Mouse (Mus musculus): ENCODE measurements at regions not wholly inside any gene's neighbourhood (a gene's known extent, or its start where the extent isn't known, plus 50 kb on each side); places are given as distances from the start of the nearest gene placed in this dataset.
"Not testable (repeated sequence)": the region's sequence is repeated elsewhere in the genome, so short reads cannot be mapped to it uniquely, and the experiment has no call there.

DNA sequence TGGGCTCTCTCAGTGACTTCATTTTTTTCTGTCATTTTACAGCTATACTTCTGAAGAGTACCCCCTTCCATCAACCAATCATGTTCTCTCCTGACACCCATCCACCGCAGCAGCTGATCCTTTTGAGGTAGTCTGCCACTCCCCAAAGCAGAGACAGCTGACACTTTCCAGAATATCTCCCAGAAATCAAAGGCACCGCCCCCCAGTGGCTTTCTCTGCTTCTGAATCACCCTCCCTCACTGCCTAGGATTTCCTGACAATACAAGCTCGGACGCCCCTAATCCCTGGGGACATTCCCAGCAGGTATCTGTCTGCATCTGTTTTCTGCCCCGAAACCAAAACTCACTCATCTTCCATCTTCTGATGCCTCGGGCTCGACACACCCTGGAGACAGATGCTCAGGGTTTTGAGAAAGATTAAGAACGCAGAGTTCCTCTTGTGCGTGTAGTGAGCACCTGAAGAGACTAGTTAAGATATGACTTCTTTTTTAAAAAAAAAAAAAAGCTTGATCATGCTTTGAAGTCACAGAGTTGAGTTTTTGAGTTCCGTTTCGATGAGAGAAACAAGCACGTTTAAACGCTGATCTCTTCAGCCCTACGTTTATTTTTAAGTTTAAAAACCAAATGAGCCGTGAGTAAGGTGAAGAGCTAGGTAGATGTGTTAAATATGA, 292.8 kb downstream of the Gadd45g start:
- WGBS: 28% methylated on average over 15 of the region's 15 CpGs

DNA sequence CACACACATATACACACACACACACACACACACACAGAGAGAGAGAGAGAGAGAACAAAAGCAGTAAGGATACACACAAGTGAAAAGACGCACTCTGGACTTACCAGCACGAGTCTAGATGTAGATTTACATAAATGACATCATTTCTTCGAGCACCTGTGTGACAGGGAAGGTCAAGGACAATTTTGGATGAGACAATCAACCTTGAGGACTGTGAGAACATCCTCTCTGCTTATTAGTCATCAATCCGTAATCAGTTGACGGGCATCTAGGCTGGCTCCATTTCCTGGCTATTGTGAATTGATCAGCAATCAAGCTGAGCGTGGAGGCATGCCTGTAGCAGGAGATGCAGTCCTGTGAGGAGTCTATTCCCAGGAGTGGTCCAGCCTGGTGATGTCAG, 293.7 kb downstream of the Gadd45g start:
- WGBS: 72% methylated on average over 6 of the region's 6 CpGs
- H3K9ac ChIP-seq (ENCODE audit: low read depth, low read length): no peak overlapping the region
- no peaks in the 10 kb centered on the region for H3K27me3 ChIP-seq (replicated peaks; ENCODE audit: control insufficient read depth, insufficient read depth, low read length)
- H3K27ac ChIP-seq (replicated peaks; ENCODE audit: low read depth, low read length): no peak overlapping the region
- DNase-seq (ENCODE audit: low spot score): no peak
- H3K4me2 ChIP-seq (ENCODE audit: low read depth, low read length): no peak overlapping the region
- peaks cover 5% of the 10 kb centered on the region; the same call in 1 of the 2 replicates for H3K9me3 ChIP-seq (ENCODE audit: control insufficient read depth, low read length)
- no peaks in the 10 kb centered on the region for H3K4me1 ChIP-seq (ENCODE audit: control insufficient read depth, insufficient read depth, low read length)
- no peak for ATAC-seq (ENCODE audit: low read depth)
- H3K4me3 ChIP-seq (ENCODE audit: low read depth, low read length): no peak overlapping the region
- no peaks in the 10 kb centered on the region for H3K36me3 ChIP-seq (ENCODE audit: control insufficient read depth, insufficient read depth, low read length)

More for the DNA sequence above, 292.8 kb downstream of the Gadd45g start:
- no peaks in the 10 kb centered on the region for H3K36me3 ChIP-seq (ENCODE audit: control insufficient read depth, insufficient read depth, low read length)
- H3K4me1 ChIP-seq (ENCODE audit: control insufficient read depth, insufficient read depth, low read length): no peaks in the 10 kb centered on the region
- ATAC-seq (ENCODE audit: low read depth) (peak; percentile 67), DNase-seq (ENCODE audit: low spot score) (peak; percentile 78)
- no peak overlapping the region for H3K9ac ChIP-seq (ENCODE audit: low read depth, low read length)
- H3K27me3 ChIP-seq (replicated peaks; ENCODE audit: control insufficient read depth, insufficient read depth, low read length): no peaks in the 10 kb centered on the region
- H3K27ac ChIP-seq (replicated peaks; ENCODE audit: low read depth, low read length): peak overlapping the region; percentile 39
- H3K4me2 ChIP-seq (ENCODE audit: low read depth, low read length): no peak overlapping the region
- no peaks in the 10 kb centered on the region for H3K9me3 ChIP-seq (ENCODE audit: control insufficient read depth, low read length)
- H3K4me3 ChIP-seq (ENCODE audit: low read depth, low read length): no peak overlapping the region

DNA sequence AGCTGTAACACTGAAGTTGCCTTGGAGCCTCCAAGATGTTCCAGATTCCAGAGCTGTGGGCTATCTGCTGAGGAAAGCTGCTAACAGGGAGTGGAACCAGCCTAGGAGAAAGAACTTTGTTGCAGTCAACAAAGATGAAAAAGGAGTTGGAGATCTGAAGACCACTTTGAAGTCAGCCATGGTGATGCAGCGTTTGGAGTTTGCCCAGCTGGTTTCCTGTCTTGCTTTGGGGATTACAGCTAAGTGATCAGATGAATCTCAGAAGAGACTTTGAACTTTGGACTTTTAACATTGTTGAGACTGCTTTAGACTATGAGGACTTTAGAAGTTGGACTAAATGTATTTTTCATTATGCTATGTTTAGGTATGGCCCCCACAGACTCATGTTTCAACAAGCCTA, 297.6 kb downstream of the Gadd45g start:
- WGBS: 74% methylated on average over 1 of the region's 1 CpGs
- H3K27ac ChIP-seq (replicated peaks; ENCODE audit: low read depth, low read length); H3K4me1 ChIP-seq (ENCODE audit: control insufficient read depth, insufficient read depth, low read length); H3K4me3 ChIP-seq (ENCODE audit: low read depth, low read length); H3K9ac ChIP-seq (ENCODE audit: low read depth, low read length); DNase-seq (ENCODE audit: low spot score); H3K4me2 ChIP-seq (ENCODE audit: low read depth, low read length); H3K27me3 ChIP-seq (replicated peaks; ENCODE audit: control insufficient read depth, insufficient read depth, low read length); ATAC-seq (ENCODE audit: low read depth); H3K36me3 ChIP-seq (ENCODE audit: control insufficient read depth, insufficient read depth, low read length); H3K9me3 ChIP-seq (ENCODE audit: control insufficient read depth, low read length): not testable (repeated sequence)

DNA sequence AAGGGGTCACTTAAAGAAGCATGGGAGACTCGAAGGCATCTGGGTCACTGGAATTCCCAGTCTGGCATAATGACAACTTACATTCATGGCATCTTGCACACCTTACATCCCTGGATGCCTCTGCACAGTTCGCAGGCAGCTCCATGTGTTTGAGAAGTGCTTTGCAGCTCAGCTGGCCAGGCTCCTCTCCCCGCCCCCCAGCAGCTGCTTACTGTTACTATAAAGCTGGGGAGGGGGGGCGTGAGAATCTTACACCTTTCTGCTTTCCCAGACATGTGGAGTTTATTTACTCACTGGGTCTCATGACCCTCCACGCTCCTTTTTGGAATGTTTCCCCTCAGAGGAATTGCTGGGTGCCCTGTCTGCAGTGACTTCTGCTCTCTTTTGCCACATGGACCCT, 299.4 kb downstream of the Gadd45g start:
- no peaks in the 10 kb centered on the region for H3K36me3 ChIP-seq (ENCODE audit: control insufficient read depth, insufficient read depth, low read length)
- H3K27me3 ChIP-seq (replicated peaks; ENCODE audit: control insufficient read depth, insufficient read depth, low read length): no peaks in the 10 kb centered on the region
- ATAC-seq (ENCODE audit: low read depth) (no peak), DNase-seq (ENCODE audit: low spot score) (no peak)
- 66% methylated on average over 4 of the region's 5 CpGs for WGBS
- H3K9me3 ChIP-seq (ENCODE audit: control insufficient read depth, low read length): peaks cover 13% of the 10 kb centered on the region; the same call in 1 of the 2 replicates
- H3K27ac ChIP-seq (replicated peaks; ENCODE audit: low read depth, low read length): no peak overlapping the region
- H3K4me2 ChIP-seq (ENCODE audit: low read depth, low read length): no peak overlapping the region
- H3K4me3 ChIP-seq (ENCODE audit: low read depth, low read length): no peak overlapping the region
- H3K9ac ChIP-seq (ENCODE audit: low read depth, low read length): no peak overlapping the region
- no peaks in the 10 kb centered on the region for H3K4me1 ChIP-seq (ENCODE audit: control insufficient read depth, insufficient read depth, low read length)

DNA sequence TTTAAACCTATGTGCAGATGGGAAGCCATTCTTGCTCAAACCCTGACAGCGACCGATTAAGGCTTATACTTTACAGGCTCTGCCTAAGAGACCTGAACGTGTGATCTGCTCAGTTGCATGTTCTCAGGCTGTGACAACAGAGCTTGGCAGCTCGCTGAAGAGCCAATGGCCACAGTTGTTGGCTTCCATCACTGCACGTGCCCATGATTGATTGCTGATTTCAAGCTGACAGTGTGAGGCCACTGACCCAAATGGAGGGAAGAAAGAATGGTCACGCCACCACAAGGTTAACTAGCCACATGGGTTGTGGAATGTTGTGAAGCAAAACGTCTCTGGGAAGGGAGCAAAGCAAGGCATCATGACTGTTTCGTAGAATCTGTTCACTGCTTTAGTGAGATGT, 303.8 kb downstream of the Gadd45g start:
- DNase-seq (ENCODE audit: low spot score): no peak
- no peak for ATAC-seq (ENCODE audit: low read depth)
- H3K27me3 ChIP-seq (replicated peaks; ENCODE audit: control insufficient read depth, insufficient read depth, low read length): no peaks in the 10 kb centered on the region
- no peak overlapping the region for H3K9ac ChIP-seq (ENCODE audit: low read depth, low read length)
- H3K4me2 ChIP-seq (ENCODE audit: low read depth, low read length): no peak overlapping the region
- H3K36me3 ChIP-seq (ENCODE audit: control insufficient read depth, insufficient read depth, low read length): no peaks in the 10 kb centered on the region
- peaks cover 8% of the 10 kb centered on the region; the same call in 1 of the 2 replicates for H3K9me3 ChIP-seq (ENCODE audit: control insufficient read depth, low read length)
- peaks cover 25% of the 10 kb centered on the region for H3K4me1 ChIP-seq (ENCODE audit: control insufficient read depth, insufficient read depth, low read length)
- no peak overlapping the region for H3K4me3 ChIP-seq (ENCODE audit: low read depth, low read length)
- H3K27ac ChIP-seq (replicated peaks; ENCODE audit: low read depth, low read length): no peak overlapping the region
- WGBS: 85% methylated on average over 8 of the region's 8 CpGs

DNA sequence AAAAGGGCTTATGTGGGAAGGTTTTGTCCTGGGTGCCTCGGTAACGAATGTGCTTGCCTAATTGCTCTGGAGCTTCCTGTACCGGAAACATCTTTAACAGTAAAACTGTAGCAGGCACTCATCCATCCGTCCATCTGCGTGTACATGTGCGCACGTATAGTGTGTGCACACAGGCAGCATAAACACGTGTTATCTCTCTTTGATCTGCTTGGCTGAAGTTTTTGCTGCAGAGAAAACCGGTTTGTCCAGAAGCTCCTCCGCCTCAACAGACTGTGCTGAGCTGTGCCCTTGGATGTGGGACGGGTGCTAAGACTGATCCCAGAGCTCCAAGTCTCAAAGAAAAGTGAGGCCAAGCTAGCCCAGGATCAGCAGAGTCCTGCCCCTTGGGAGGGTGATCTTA, 305.3 kb downstream of the Gadd45g start:
- Histone ChIP-seq H3K36me3 (ENCODE audit: control insufficient read depth, insufficient read depth, low read length) (no peaks in the 10 kb centered on the region), H3K9me3 (ENCODE audit: control insufficient read depth, low read length) (0 out of 2 replicates have a peak, but pooled peaks cover 4% of the 10 kb centered on the region), H3K4me1 (ENCODE audit: control insufficient read depth, insufficient read depth, low read length) (peaks cover 31% of the 10 kb centered on the region), H3K27ac (replicated peaks; ENCODE audit: low read depth, low read length) (0 out of 2 replicates have a peak overlapping the region, but pooled peaks have one; percentile 28), H3K4me3 (ENCODE audit: low read depth, low read length) (no peak overlapping the region), H3K4me2 (ENCODE audit: low read depth, low read length) (no peak overlapping the region), H3K9ac (ENCODE audit: low read depth, low read length) (no peak overlapping the region), H3K27me3 (replicated peaks; ENCODE audit: control insufficient read depth, insufficient read depth, low read length) (no peaks in the 10 kb centered on the region)
- DNase-seq (ENCODE audit: low spot score): peak; percentile 83
- WGBS: 63% methylated on average over 11 of the region's 11 CpGs
- ATAC-seq (ENCODE audit: low read depth): peak; percentile 83

DNA sequence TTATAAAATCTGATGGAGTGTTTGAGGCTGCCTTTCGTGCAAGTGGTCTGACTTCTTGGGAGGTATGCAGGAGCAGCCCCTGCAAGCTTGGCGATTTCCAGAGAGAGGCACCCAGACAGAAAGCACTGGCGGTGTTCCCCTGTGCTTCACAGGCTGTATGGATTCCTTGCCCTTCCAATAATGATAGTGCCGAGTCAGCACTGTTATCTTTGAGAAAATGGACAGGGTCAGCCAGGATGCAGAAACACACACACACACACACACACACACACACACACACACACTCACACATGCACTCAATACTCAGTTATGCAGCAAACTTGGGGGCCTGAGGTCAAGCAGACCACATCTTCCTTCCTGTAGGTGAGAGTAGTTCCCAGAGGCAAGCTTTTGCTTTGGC, 305.7 kb downstream of the Gadd45g start:
- peak; percentile 34; the same call in 1 of the 2 replicates for ATAC-seq (ENCODE audit: low read depth)
- WGBS: 42% methylated on average over 4 of the region's 4 CpGs
- DNase-seq (ENCODE audit: low spot score): no peak
- peaks cover 31% of the 10 kb centered on the region for H3K4me1 ChIP-seq (ENCODE audit: control insufficient read depth, insufficient read depth, low read length)
- H3K4me2 ChIP-seq (ENCODE audit: low read depth, low read length): no peak overlapping the region
- H3K27ac ChIP-seq (replicated peaks; ENCODE audit: low read depth, low read length): 0 out of 2 replicates have a peak overlapping the region, but pooled peaks have one; percentile 28
- H3K36me3 ChIP-seq (ENCODE audit: control insufficient read depth, insufficient read depth, low read length): no peaks in the 10 kb centered on the region
- H3K27me3 ChIP-seq (replicated peaks; ENCODE audit: control insufficient read depth, insufficient read depth, low read length): no peaks in the 10 kb centered on the region
- H3K9me3 ChIP-seq (ENCODE audit: control insufficient read depth, low read length): 0 out of 2 replicates have a peak, but pooled peaks cover 4% of the 10 kb centered on the region
- no peak overlapping the region for H3K9ac ChIP-seq (ENCODE audit: low read depth, low read length)
- no peak overlapping the region for H3K4me3 ChIP-seq (ENCODE audit: low read depth, low read length)

DNA sequence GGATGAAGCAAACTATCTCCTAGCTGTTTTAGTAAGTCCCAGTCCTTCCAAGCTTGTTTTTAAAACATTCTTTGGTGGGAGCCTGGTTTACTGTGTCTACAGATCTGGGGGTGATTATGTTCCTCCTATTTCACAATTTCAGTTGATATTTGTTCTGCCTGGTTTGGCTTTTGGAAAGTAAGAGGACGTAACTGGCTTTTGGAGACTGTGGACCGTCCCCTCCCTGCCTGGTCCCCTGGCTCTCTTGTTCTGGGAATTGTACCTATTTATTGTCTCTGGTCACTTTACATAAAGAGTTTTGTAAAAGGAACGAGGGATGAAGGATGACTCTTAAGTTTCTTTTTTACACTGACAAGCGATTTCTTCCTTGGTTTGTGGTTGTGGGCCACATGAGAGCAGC, 306.6 kb downstream of the Gadd45g start:
- ATAC-seq (ENCODE audit: low read depth): no peak
- Histone ChIP-seq H3K4me2 (ENCODE audit: low read depth, low read length) (no peak overlapping the region), H3K4me1 (ENCODE audit: control insufficient read depth, insufficient read depth, low read length) (peaks cover 31% of the 10 kb centered on the region), H3K9me3 (ENCODE audit: control insufficient read depth, low read length) (0 out of 2 replicates have a peak, but pooled peaks cover 4% of the 10 kb centered on the region), H3K9ac (ENCODE audit: low read depth, low read length) (no peak overlapping the region), H3K36me3 (ENCODE audit: control insufficient read depth, insufficient read depth, low read length) (no peaks in the 10 kb centered on the region), H3K27me3 (replicated peaks; ENCODE audit: control insufficient read depth, insufficient read depth, low read length) (no peaks in the 10 kb centered on the region), H3K4me3 (ENCODE audit: low read depth, low read length) (no peak overlapping the region), H3K27ac (replicated peaks; ENCODE audit: low read depth, low read length) (no peak overlapping the region)
- 73% methylated on average over 4 of the region's 4 CpGs for WGBS
- no peak for DNase-seq (ENCODE audit: low spot score)

DNA sequence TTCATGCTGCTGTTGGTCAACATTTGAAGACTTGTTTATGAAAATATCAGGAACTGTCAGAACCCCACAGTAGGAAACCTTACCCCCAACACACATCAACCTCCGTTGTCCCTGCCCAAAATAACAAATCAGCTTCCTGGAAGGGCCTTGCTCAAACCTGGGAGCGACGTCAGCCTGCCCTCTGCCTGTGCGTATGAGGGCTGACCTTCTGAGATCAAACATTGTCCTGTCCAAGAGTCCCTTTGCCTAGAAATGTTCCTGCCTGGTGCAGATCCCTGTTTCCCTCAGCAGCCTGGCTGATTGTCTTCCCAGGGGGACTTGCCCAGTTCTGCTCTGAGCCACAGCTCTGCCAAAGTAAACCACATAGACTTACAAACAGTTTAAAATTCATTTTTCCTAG, 307.1 kb downstream of the Gadd45g start:
- Histone ChIP-seq H3K9ac (ENCODE audit: low read depth, low read length) (no peak overlapping the region), H3K4me3 (ENCODE audit: low read depth, low read length) (no peak overlapping the region), H3K9me3 (ENCODE audit: control insufficient read depth, low read length) (0 out of 2 replicates have a peak, but pooled peaks cover 4% of the 10 kb centered on the region), H3K27me3 (replicated peaks; ENCODE audit: control insufficient read depth, insufficient read depth, low read length) (no peaks in the 10 kb centered on the region), H3K4me2 (ENCODE audit: low read depth, low read length) (no peak overlapping the region), H3K27ac (replicated peaks; ENCODE audit: low read depth, low read length) (no peak overlapping the region), H3K36me3 (ENCODE audit: control insufficient read depth, insufficient read depth, low read length) (no peaks in the 10 kb centered on the region), H3K4me1 (ENCODE audit: control insufficient read depth, insufficient read depth, low read length) (peaks cover 31% of the 10 kb centered on the region)
- 57% methylated on average over 4 of the region's 4 CpGs for WGBS
- ATAC-seq (ENCODE audit: low read depth) (no peak), DNase-seq (ENCODE audit: low spot score) (peak; percentile 22)

All from embryonic facial prominence, embryonic 14.5 days (tissue).